Mouse (Mus musculus) small intestine, adult 2 months (tissue): ENCODE measurements at regions not wholly inside any gene's neighbourhood (a gene's known extent, or its start where the extent isn't known, plus 50 kb on each side); places are given as distances from the start of the nearest gene placed in this dataset.

ENCODE experiments used
- CTCF ChIP-seq: fragments of 200-500 bp; IDR thresholded peaks from 2 replicates; pipeline ENCODE4 v1.5.1; 2012; ENCODE audit warnings: low read depth, mild to moderate bottlenecking, control low read depth, inconsistent platforms, low read length, moderate library complexity, mixed read lengths; ENCODE audit not compliant: insufficient replicate concordance, insufficient read length; ENCODE audit errors: extremely low read depth
- POLR2A ChIP-seq: fragments of 200-500 bp; IDR thresholded peaks from 2 replicates; pipeline ENCODE4 v1.6.1; 2012; ENCODE audit warnings: low read depth, mild to moderate bottlenecking, control low read depth, inconsistent platforms, low read length, moderate library complexity

- TF ChIP-seq CTCF (no peak), POLR2A (no peak)
Measured at GRCm38 (mm10) chr9:69592329-69593062, 139.1 kb downstream of the Anxa2 start.
